Mouse (Mus musculus) embryonic fibroblast, embryonic 13.5 days (primary cell): Measurements from ENCODE around the gene Atp8a2.

Experiments used
- CTCF ChIP-seq: IDR thresholded peaks from 2 replicates; pipeline ENCODE4 v1.5.1; 2011; ENCODE audit warnings: mild to moderate bottlenecking, control low read depth, low read length, moderate library complexity, borderline replicate concordance; ENCODE audit not compliant: insufficient read depth
- POLR2A ChIP-seq: IDR thresholded peaks from 2 replicates; pipeline ENCODE4 v1.6.1; 2011; ENCODE audit warnings: low read depth, mild to moderate bottlenecking, control low read depth, low read length, moderate library complexity

- TF ChIP-seq CTCF: no peak
- no peak for TF ChIP-seq POLR2A
Observed at GRCm38 (mm10) chr14:59859830-59860229, 337.1 kb downstream of the Atp8a2 start.
